Mouse (Mus musculus): ENCODE data around the gene Per2.

- no peak for TF ChIP-seq ZC3H11A (IDR thresholded peaks at IDR 0.05; ENCODE audit: borderline replicate concordance, low read depth, low read length)
- TF ChIP-seq HCFC1 (IDR thresholded peaks at IDR 0.05; ENCODE audit: borderline replicate concordance, insufficient read depth, low read length), result no peak
Measured at GRCm38 (mm10) chr1:91370055-91370454, 89.1 kb downstream of the Per2 start.
